In genomic region chr2:10145514-10145913, GRCm38 (mm10) we compare ENCODE assay signal across 29 mouse cellular contexts. TPM values are rescaled to one million over a fixed set of nuclear protein-coding genes. Genes with fewer than 3 reads are reported as not detected.
DNase-seq lines count a peak whose midpoint lies in the region; ATAC-seq and TF ChIP-seq lines count a peak whose summit lies in the region.
"Had no signal": no experiment of that assay in that cellular context is flagged by ENCODE, and none has a peak within 500 bp of the region (broad histone marks: within the 10 kb centered on the region; RNA-seq: fewer than 3 reads in every experiment).

No protein-coding gene starts in this region.

- H3K9me3 ChIP-seq in embryonic facial prominence, embryonic 11.5 days (replicated peaks; ENCODE audit: control insufficient read depth, low read length), result no peaks in the 10 kb centered on the region
- H3K9me3 ChIP-seq in embryonic facial prominence, embryonic 10.5 days, result no peaks in the 10 kb centered on the region
- no peaks in the 10 kb centered on the region for H3K9me3 ChIP-seq in limb, embryonic 13.5 days
- H3K9me3 ChIP-seq: G1E; heart, embryonic 12.5 days; lung, embryonic 15.5 days; midbrain, embryonic 13.5 days; neural tube, embryonic 13.5 days had no signal

- ATAC-seq in embryonic facial prominence, embryonic 11.5 days (replicated peaks; ENCODE audit: insufficient number of reproducible peaks, low FRiP score, low TSS enrichment, low read depth), result no peak
- ATAC-seq in limb, embryonic 13.5 days (ENCODE audit: low FRiP score, low read depth), result peak; percentile 33; the same call in 1 of the 2 replicates
- ATAC-seq: forebrain, embryonic 16.5 days; midbrain, embryonic 13.5 days had no signal

- H3K4me2 ChIP-seq in embryonic facial prominence, embryonic 11.5 days (ENCODE audit: low read depth, low read length), result no peak overlapping the region
- H3K4me2 ChIP-seq in limb, embryonic 13.5 days (replicated peaks), result 0 out of 2 replicates have a peak overlapping the region, but pooled peaks have one; percentile 23
- H3K4me2 ChIP-seq: heart, embryonic 12.5 days; hindbrain, embryonic 14.5 days; liver, embryonic 11.5 days; lung, embryonic 15.5 days; midbrain, embryonic 13.5 days; neural tube, embryonic 13.5 days had no signal

- no peak overlapping the region for H3K9ac ChIP-seq in embryonic facial prominence, embryonic 11.5 days (replicated peaks; ENCODE audit: low read length)
- no peak overlapping the region for H3K9ac ChIP-seq in limb, embryonic 13.5 days
- H3K9ac ChIP-seq: heart, embryonic 12.5 days; hindbrain, embryonic 14.5 days; lung, embryonic 15.5 days; midbrain, embryonic 13.5 days; neural tube, embryonic 13.5 days had no signal

- no peaks in the 10 kb centered on the region for H3K27me3 ChIP-seq in embryonic facial prominence, embryonic 11.5 days (ENCODE audit: control insufficient read depth, insufficient read depth, low read length)
- H3K27me3 ChIP-seq in embryonic facial prominence, embryonic 10.5 days (replicated peaks; ENCODE audit: low read depth, poor library complexity, severe bottlenecking), result no peaks in the 10 kb centered on the region
- no peaks in the 10 kb centered on the region for H3K27me3 ChIP-seq in kidney, adult 2 months (replicated peaks; ENCODE audit: control insufficient read depth, insufficient read depth, low read length)
- H3K27me3 ChIP-seq in limb, embryonic 13.5 days, result peaks cover 8% of the 10 kb centered on the region; the same call in 1 of the 2 replicates
- no peaks in the 10 kb centered on the region for H3K27me3 ChIP-seq in splenic B cell, adult 2 months (ENCODE audit: control insufficient read depth, insufficient read depth, low read length, poor library complexity, severe bottlenecking)
- H3K27me3 ChIP-seq: heart, embryonic 12.5 days; lung, embryonic 15.5 days; midbrain, embryonic 13.5 days had no signal

- peak; percentile 3 for DNase-seq in embryonic facial prominence, embryonic 11.5 days (ENCODE audit: low spot score)
- no peak for DNase-seq in embryonic facial prominence, embryonic 10.5 days (ENCODE audit: low spot score)
- peak; percentile 17 to 30 for DNase-seq in kidney, postnatal 4 days
- no peak for DNase-seq in kidney, adult 2 months
- peak; percentile 8 for DNase-seq in splenic B cell, adult 2 months (ENCODE audit: low read depth, low spot score)
- DNase-seq in adrenal gland, adult (ENCODE audit: inconsistent age in 2 of 2, low spot score in 1 of 2), result no peak
- no peak for DNase-seq in spleen, postnatal 36 days (ENCODE audit: low spot score in 2 of 2)
- DNase-seq: adrenal gland, postnatal 14 days; cerebellum, adult 11 months; cerebellum, adult 9-10 months; cerebellum, postnatal 36 days; embryo, embryonic 11 days; gastrocnemius, postnatal 10 days; kidney, adult 9 months; kidney, postnatal 36 days; layer of hippocampus, postnatal 36 days; left cerebral cortex, postnatal 4 days; thymus, postnatal 4 days had no signal

- H3K27ac ChIP-seq in embryonic facial prominence, embryonic 11.5 days (replicated peaks; ENCODE audit: low read depth, low read length), result no peak overlapping the region
- no peak overlapping the region for H3K27ac ChIP-seq in embryonic facial prominence, embryonic 10.5 days (replicated peaks)
- H3K27ac ChIP-seq in kidney, adult 2 months (ENCODE audit: insufficient read depth, low read depth, low read length), result no peak overlapping the region
- no peak overlapping the region for H3K27ac ChIP-seq in limb, embryonic 13.5 days
- H3K27ac ChIP-seq: hindbrain, embryonic 14.5 days; lung, embryonic 15.5 days; midbrain, embryonic 13.5 days; neural tube, embryonic 13.5 days had no signal

- no peak for TF ChIP-seq CTCF in kidney, adult 2 months (conservative IDR thresholded peaks at IDR 0.05; ENCODE audit: insufficient read depth, insufficient read length, low read depth, low read length)

- H3K36me3 ChIP-seq in embryonic facial prominence, embryonic 11.5 days (replicated peaks; ENCODE audit: control insufficient read depth, insufficient read depth, low read depth, low read length), result no peaks in the 10 kb centered on the region
- H3K36me3 ChIP-seq in embryonic facial prominence, embryonic 10.5 days (replicated peaks), result no peaks in the 10 kb centered on the region
- H3K36me3 ChIP-seq in kidney, adult 2 months (ENCODE audit: control insufficient read depth, insufficient read depth, low read length), result no peaks in the 10 kb centered on the region
- H3K36me3 ChIP-seq in limb, embryonic 13.5 days, result no peaks in the 10 kb centered on the region
- no peaks in the 10 kb centered on the region for H3K36me3 ChIP-seq in splenic B cell, adult 2 months (ENCODE audit: control insufficient read depth, insufficient read depth, low read length, poor library complexity, severe bottlenecking)
- H3K36me3 ChIP-seq: G1E; heart, embryonic 12.5 days; lung, embryonic 15.5 days; midbrain, embryonic 13.5 days; neural tube, embryonic 13.5 days had no signal

- WGBS in embryonic facial prominence, embryonic 11.5 days, result 56% methylated on average over 6 of the region's 6 CpGs
- WGBS in embryonic facial prominence, embryonic 10.5 days, result 62% methylated on average over 6 of the region's 6 CpGs
- 54% methylated on average over 6 of the region's 6 CpGs for WGBS in kidney, adult 2 months
- 13% methylated on average over 6 of the region's 6 CpGs for WGBS in limb, embryonic 13.5 days

- no peak overlapping the region for H3K4me3 ChIP-seq in embryonic facial prominence, embryonic 11.5 days (ENCODE audit: low read depth, low read length)
- H3K4me3 ChIP-seq in embryonic facial prominence, embryonic 10.5 days, result no peak overlapping the region
- no peak overlapping the region for H3K4me3 ChIP-seq in kidney, adult 2 months (ENCODE audit: insufficient read depth, low read depth, low read length)
- H3K4me3 ChIP-seq in limb, embryonic 13.5 days, result no peak overlapping the region
- H3K4me3 ChIP-seq: erythroblast, embryonic 14.5 days; heart, embryonic 12.5 days; lung, embryonic 15.5 days; midbrain, embryonic 13.5 days; neural tube, embryonic 13.5 days had no signal

- TF ChIP-seq POLR2A in kidney, adult 2 months (IDR thresholded peaks at IDR 0.05; ENCODE audit: low read depth, low read length), result no peak

- H3K4me1 ChIP-seq in embryonic facial prominence, embryonic 11.5 days (ENCODE audit: control insufficient read depth, insufficient read depth, low read length), result no peaks in the 10 kb centered on the region
- peaks cover 3% of the 10 kb centered on the region; the same call in 1 of the 2 replicates for H3K4me1 ChIP-seq in embryonic facial prominence, embryonic 10.5 days
- no peaks in the 10 kb centered on the region for H3K4me1 ChIP-seq in kidney, adult 2 months (ENCODE audit: control insufficient read depth, insufficient read depth, low read length)
- H3K4me1 ChIP-seq in limb, embryonic 13.5 days, result peaks cover 16% of the 10 kb centered on the region
- H3K4me1 ChIP-seq: heart, embryonic 12.5 days; lung, embryonic 15.5 days; midbrain, embryonic 13.5 days; neural tube, embryonic 13.5 days had no signal

RNA-seq across cellular contexts. Expression of gene Itih5, which starts 7.9 kb away (rescaled TPM):
- polyA plus RNA-seq in embryonic facial prominence, embryonic 11.5 days (2014; fragmentation: Nextera tagmentation; extraction: Ambion mirVana), result 3.7 and 3.9 TPM in 2 replicates
- 3.7 and 4.4 TPM in 2 replicates for polyA plus RNA-seq in embryonic facial prominence, embryonic 10.5 days (2016; fragmentation: Nextera tagmentation; extraction: Ambion mirVana)
- polyA plus RNA-seq in kidney, adult 2 months (2012; rRNA removed), result 14.0 and 14.1 TPM in 2 replicates
- 6.6 and 7.0 TPM in 2 replicates for polyA plus RNA-seq in limb, embryonic 13.5 days (2015; fragmentation: Nextera tagmentation; extraction: Ambion mirVana)
- polyA plus RNA-seq: erythroblast, embryonic 14.5 days; G1E had no signal

RNA-seq across cellular contexts. Expression of gene Itih2, which starts 14.3 kb away (rescaled TPM):
- 0.17 and 0.52 TPM in 2 replicates for polyA plus RNA-seq in embryonic facial prominence, embryonic 11.5 days (2014; fragmentation: Nextera tagmentation; extraction: Ambion mirVana)
- 0.06 and 0.15 TPM in 2 replicates for polyA plus RNA-seq in embryonic facial prominence, embryonic 10.5 days (2016; fragmentation: Nextera tagmentation; extraction: Ambion mirVana)
- polyA plus RNA-seq in kidney, adult 2 months (2012; rRNA removed), result 0.78 and 1.0 TPM in 2 replicates
- 0.11 and 0.94 TPM in 2 replicates for polyA plus RNA-seq in limb, embryonic 13.5 days (2015; fragmentation: Nextera tagmentation; extraction: Ambion mirVana)
- polyA plus RNA-seq: G1E; small intestine, adult 2 months had no signal

Comparison
In these comparisons a context has a peak if more than half of its experiments do, and no peak if none do; other contexts are left out.
1. DNase-seq: peak in embryonic facial prominence, embryonic 11.5 days (single experiment), kidney, postnatal 4 days (2 of 2) and splenic B cell, adult 2 months (single experiment); none in embryonic facial prominence, embryonic 10.5 days (single experiment), kidney, adult 2 months (single experiment), adrenal gland, adult (0 of 2) and spleen, postnatal 36 days (0 of 2).